Comparison of ENCODE assay signal across 9 mouse cellular contexts in the genomic region with DNA sequence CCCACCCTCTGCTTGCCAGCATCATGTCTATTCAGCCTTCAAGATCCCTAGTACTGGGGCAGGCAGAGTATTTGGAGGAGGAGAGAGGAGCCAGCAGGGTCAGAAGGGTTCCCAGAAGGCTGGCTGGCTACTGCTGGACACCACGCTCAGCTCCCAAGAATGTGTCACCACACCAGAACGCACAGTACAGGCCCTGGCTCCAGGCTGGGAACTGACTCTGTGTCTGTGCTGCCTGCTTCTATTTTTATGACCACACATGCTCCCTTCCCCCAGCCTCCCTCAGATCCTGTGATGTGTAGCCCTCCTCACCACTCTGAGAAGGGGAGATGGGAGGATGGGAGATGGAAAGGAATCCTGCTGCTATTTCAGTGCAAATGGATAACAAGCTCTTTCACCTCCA. TPM values are rescaled to one million over a fixed set of nuclear protein-coding genes. Genes with fewer than 3 reads are reported as not detected.
DNase-seq lines count a peak whose midpoint lies in the region; ATAC-seq and TF ChIP-seq lines count a peak whose summit lies in the region.
"Had no signal": no experiment of that assay in that cellular context is flagged by ENCODE, and none has a peak within 500 bp of the region (broad histone marks: within the 10 kb centered on the region; RNA-seq: fewer than 3 reads in every experiment).

No protein-coding gene starts in this region.

- DNase-seq in kidney, adult 11 months = peak; percentile 46
- no peak for DNase-seq in kidney, adult 8-10 months
- peak; percentile 28 for DNase-seq in adrenal gland, postnatal 25 days
- peak; percentile 64 for DNase-seq in fibroblast of lung, adult 2 months (ENCODE audit: low read depth)
- peak; percentile 60 to 85 for DNase-seq in lung, postnatal 4 days
- no peak for DNase-seq in spleen, postnatal 10 days (ENCODE audit: low spot score in 2 of 2)

- no peak overlapping the region for H3K9ac ChIP-seq in intestine, postnatal 0 days (ENCODE audit: low read depth, low read length)

- WGBS in intestine, postnatal 0 days = 26% methylated on average over 2 of the region's 2 CpGs

- H3K9me3 ChIP-seq in intestine, postnatal 0 days (ENCODE audit: control insufficient read depth) = no peaks in the 10 kb centered on the region

- no peaks in the 10 kb centered on the region for H3K36me3 ChIP-seq in intestine, postnatal 0 days (ENCODE audit: control insufficient read depth, insufficient read depth)

- no peak for TF ChIP-seq CTCF in intestine, postnatal 0 days (IDR thresholded peaks at IDR 0.05; ENCODE audit: low read depth)

- no peaks in the 10 kb centered on the region for H3K27me3 ChIP-seq in intestine, postnatal 0 days (replicated peaks; ENCODE audit: control insufficient read depth, insufficient read depth, low read length)

- H3K4me3 ChIP-seq in intestine, postnatal 0 days (ENCODE audit: low read depth, low read length) = no peak overlapping the region

- H3K4me2 ChIP-seq in intestine, postnatal 0 days (replicated peaks; ENCODE audit: low read depth) = no peak overlapping the region

- no peak overlapping the region for H3K27ac ChIP-seq in intestine, postnatal 0 days (ENCODE audit: low read depth, low read length)

- peaks cover 13% of the 10 kb centered on the region; the same call in 1 of the 2 replicates for H3K4me1 ChIP-seq in intestine, postnatal 0 days (replicated peaks; ENCODE audit: control insufficient read depth, insufficient read depth, low read length)

- peak; percentile 22; the same call in 1 of the 2 replicates for ATAC-seq in intestine, postnatal 0 days
- no peak for ATAC-seq in megakaryocyte-erythroid progenitor cell, adult 5-6 weeks (replicated peaks; ENCODE audit: low FRiP score, low TSS enrichment, poor library complexity, severe bottlenecking)

RNA-seq across cellular contexts. Expression of a gene that starts 20.8 kb away (rescaled TPM):
- 1.1 TPM in 1 of 2 replicates, not detected in the other for total RNA-seq in adrenal gland, postnatal 25 days (2021)
- 222 and 243 TPM in 2 replicates for polyA plus RNA-seq in intestine, postnatal 0 days (2015; fragmentation: Nextera tagmentation; extraction: Ambion mirVana)
- total RNA-seq in megakaryocyte-erythroid progenitor cell, adult 5-6 weeks (2014; fragmentation: Nextera tagmentation) = not detected in 2 replicates
- total RNA-seq in megakaryocyte-erythroid progenitor cell, adult 5-6 weeks (2017) = not detected in 2 replicates
- total RNA-seq: hematopoietic stem cell, adult 5-6 weeks had no signal

Comparison
In these comparisons a context has a peak if more than half of its experiments do, and no peak if none do; other contexts are left out.
1. DNase-seq: peak in kidney, adult 11 months (single experiment), adrenal gland, postnatal 25 days (single experiment), fibroblast of lung, adult 2 months (single experiment) and lung, postnatal 4 days (2 of 2); none in kidney, adult 8-10 months (0 of 2) and spleen, postnatal 10 days (0 of 2).